Comparison of ENCODE assay signal across 27 mouse cellular contexts in genomic region chr11:107405606-107406333, GRCm38 (mm10).
A peak's percentile ranks its signal among the peaks of the same experiment; 100 is the strongest.
DNase-seq lines count a peak whose midpoint lies in the region; ATAC-seq and TF ChIP-seq lines count a peak whose summit lies in the region.
"Had no signal": no experiment of that assay in that cellular context is flagged by ENCODE, and none has a peak within 500 bp of the region (broad histone marks: within the 10 kb centered on the region; RNA-seq: fewer than 3 reads in every experiment).

No protein-coding gene starts in this region.

- no peak for TF ChIP-seq POLR2A in kidney, adult 2 months (IDR thresholded peaks at IDR 0.05; ENCODE audit: low read depth, low read length)

- no peak for ATAC-seq in kidney, embryonic 16.5 days (ENCODE audit: low FRiP score, low TSS enrichment)
- ATAC-seq: activated CD4-positive, CD25-positive, alpha-beta regulatory T cell, adult 4 months; CD4-positive, CD25-positive, alpha-beta regulatory T cell, adult 4 months; forebrain, embryonic 14.5 days; forebrain, postnatal 0 days; Patski had no signal

- H3K4me2 ChIP-seq in kidney, embryonic 16.5 days (replicated peaks; ENCODE audit: low read depth, low read length) = no peak overlapping the region
- H3K4me2 ChIP-seq: embryonic facial prominence, embryonic 13.5 days; embryonic facial prominence, embryonic 15.5 days; forebrain, embryonic 12.5 days had no signal

- peaks cover 23% of the 10 kb centered on the region; the same call in 1 of the 2 replicates for H3K4me1 ChIP-seq in kidney, adult 2 months (ENCODE audit: control insufficient read depth, insufficient read depth, low read length)
- peaks cover 22% of the 10 kb centered on the region for H3K4me1 ChIP-seq in kidney, embryonic 16.5 days (ENCODE audit: insufficient read depth, low read length)

- H3K9me3 ChIP-seq in kidney, embryonic 16.5 days (ENCODE audit: low read length) = no peaks in the 10 kb centered on the region
- H3K9me3 ChIP-seq: embryonic facial prominence, embryonic 13.5 days; embryonic facial prominence, embryonic 15.5 days; forebrain, embryonic 12.5 days had no signal

- peak; percentile 59 for DNase-seq in kidney, adult 2 months
- no peak for DNase-seq in kidney, adult 18-20 months
- DNase-seq in kidney, postnatal 36 days = peak; percentile 37
- DNase-seq in ES-CJ7 (ENCODE audit: low read depth, low spot score) (peak; percentile 51), R1 (ENCODE audit: low read depth, low spot score) (peak; percentile 75)
- DNase-seq in embryo, embryonic 9.5 days (ENCODE audit: extremely low spot score) = no peak
- DNase-seq in frontal cortex, postnatal 36 days (ENCODE audit: low spot score in 2 of 2) = no peak
- DNase-seq: adrenal gland, adult 8-10 months; adrenal gland, postnatal 14 days; adrenal gland, postnatal 36 days; B cell, adult 2 months; cerebellum, adult 11-12 months; cerebellum, adult 9-10 months; cerebellum, postnatal 10 days; cerebellum, postnatal 25 days; forebrain, postnatal 0 days had no signal

- H3K4me3 ChIP-seq in kidney, adult 2 months (ENCODE audit: insufficient read depth, low read depth, low read length) = no peak overlapping the region
- no peak overlapping the region for H3K4me3 ChIP-seq in kidney, embryonic 16.5 days (ENCODE audit: low read length)
- H3K4me3 ChIP-seq: embryonic facial prominence, embryonic 13.5 days; embryonic facial prominence, embryonic 15.5 days; erythroblast, embryonic 14.5 days; forebrain, embryonic 10.5 days; forebrain, embryonic 12.5 days had no signal

- WGBS in kidney, adult 2 months = 86% methylated on average over 11 of the region's 11 CpGs
- WGBS in kidney, embryonic 16.5 days = 93% methylated on average over 11 of the region's 11 CpGs

- H3K27ac ChIP-seq in kidney, adult 2 months (ENCODE audit: insufficient read depth, low read depth, low read length) = no peak overlapping the region; the same call in 1 of the 2 replicates
- no peak overlapping the region for H3K27ac ChIP-seq in kidney, embryonic 16.5 days (ENCODE audit: low read length)
- H3K27ac ChIP-seq: embryonic facial prominence, embryonic 13.5 days; embryonic facial prominence, embryonic 15.5 days; forebrain, embryonic 10.5 days; forebrain, embryonic 12.5 days had no signal

- H3K36me3 ChIP-seq in kidney, adult 2 months (ENCODE audit: control insufficient read depth, insufficient read depth, low read length) = no peaks in the 10 kb centered on the region
- no peaks in the 10 kb centered on the region for H3K36me3 ChIP-seq in kidney, embryonic 16.5 days (ENCODE audit: insufficient read depth, low read length)
- H3K36me3 ChIP-seq: embryonic facial prominence, embryonic 13.5 days; embryonic facial prominence, embryonic 15.5 days; forebrain, embryonic 10.5 days; forebrain, embryonic 12.5 days had no signal

- H3K27me3 ChIP-seq in kidney, adult 2 months (replicated peaks; ENCODE audit: control insufficient read depth, insufficient read depth, low read length) = no peaks in the 10 kb centered on the region
- no peaks in the 10 kb centered on the region for H3K27me3 ChIP-seq in kidney, embryonic 16.5 days (ENCODE audit: insufficient read depth, low read length)
- H3K27me3 ChIP-seq: CH12.LX; embryonic facial prominence, embryonic 13.5 days; embryonic facial prominence, embryonic 15.5 days; forebrain, embryonic 12.5 days; Patski had no signal

- H3K9ac ChIP-seq in kidney, embryonic 16.5 days (replicated peaks; ENCODE audit: low read length) = no peak overlapping the region
- H3K9ac ChIP-seq: embryonic facial prominence, embryonic 13.5 days; embryonic facial prominence, embryonic 15.5 days; forebrain, embryonic 12.5 days; forebrain, postnatal 0 days had no signal

- no peak for TF ChIP-seq CTCF in kidney, adult 2 months (conservative IDR thresholded peaks at IDR 0.05; ENCODE audit: insufficient read depth, insufficient read length, low read depth, low read length)

Comparison
In these comparisons a context has a peak if more than half of its experiments do, and no peak if none do; other contexts are left out.
1. DNase-seq: peak in kidney, adult 2 months (single experiment), kidney, postnatal 36 days (2 of 2), ES-CJ7 (single experiment) and R1 (single experiment); none in kidney, adult 18-20 months (single experiment), embryo, embryonic 9.5 days (single experiment) and frontal cortex, postnatal 36 days (0 of 2).